Mouse (Mus musculus) T-helper 2 cell (primary cell): Measurements from ENCODE around the gene Phospho1.

Experiments used
- in situ Hi-C: fragments of 300-600 bp; cut with MboI, MseI; formaldehyde crosslinking; loops from one replicate; pipeline ENCODE4 v1.15.1; 2025; ENCODE audit warnings: high pct_unique_total_duplicates

Gene Phospho1

GRCm38 (mm10) chr11:95833631-95834142 lies 9.4 kb downstream of the Phospho1 start:
- in situ Hi-C loops, result no loop called here

GRCm38 (mm10) chr11:95834143-95834667 lies 9.9 kb downstream of the Phospho1 start:
- in situ Hi-C loops, result no loop called here

GRCm38 (mm10) chr11:95834742-95835710 lies 10.7 kb downstream of the Phospho1 start:
- in situ Hi-C loops, result no loop called here

- in situ Hi-C loops, result no loop called here
Observed at GRCm38 (mm10) chr11:95835832-95836231, 11.5 kb downstream of the Phospho1 start.

- in situ Hi-C loops, result no loop called here
Observed at GRCm38 (mm10) chr11:95836433-95836832, 12.1 kb downstream of the Phospho1 start.

GRCm38 (mm10) chr11:95837059-95837458 lies 12.8 kb downstream of the Phospho1 start, which contains the start of gene Gngt2:
Gene Gngt2, plus strand, starts transcription at chr11:95837216.
- in situ Hi-C loops, result no loop called here

GRCm38 (mm10) chr11:95838598-95838997 lies 14.3 kb downstream of the Phospho1 start:
- in situ Hi-C loops, result no loop called here

GRCm38 (mm10) chr11:95838999-95839868 lies 14.9 kb downstream of the Phospho1 start:
- in situ Hi-C loops, result no loop called here

GRCm38 (mm10) chr11:95840694-95841497 lies 16.6 kb downstream of the Phospho1 start:
- in situ Hi-C loops, result no loop called here

- in situ Hi-C loops, result no loop called here
Observed at GRCm38 (mm10) chr11:95841498-95841830, 17.2 kb downstream of the Phospho1 start.

- in situ Hi-C loops, result no loop called here
Observed at GRCm38 (mm10) chr11:95842074-95842681, 17.9 kb downstream of the Phospho1 start, which contains the start of gene Abi3. Gene Abi3, minus strand, starts transcription at chr11:95842476.

GRCm38 (mm10) chr11:95842953-95843352 lies 18.7 kb downstream of the Phospho1 start:
- in situ Hi-C loops, result no loop called here

GRCm38 (mm10) chr11:95843421-95843950 lies 19.2 kb downstream of the Phospho1 start:
- in situ Hi-C loops, result no loop called here

- in situ Hi-C loops, result no loop called here
Observed at GRCm38 (mm10) chr11:95844935-95845334, 20.6 kb downstream of the Phospho1 start.

- in situ Hi-C loops, result no loop called here
Observed at GRCm38 (mm10) chr11:95850898-95851297, 26.6 kb downstream of the Phospho1 start.

GRCm38 (mm10) chr11:95853684-95854083 lies 29.4 kb downstream of the Phospho1 start:
- in situ Hi-C loops, result no loop called here

GRCm38 (mm10) chr11:95857306-95857705 lies 33.0 kb downstream of the Phospho1 start:
- in situ Hi-C loops, result no loop called here

GRCm38 (mm10) chr11:95857716-95858527 lies 33.6 kb downstream of the Phospho1 start:
- in situ Hi-C loops, result no loop called here
